Mouse (Mus musculus): ENCODE data around the gene Olfr790. TPM values are rescaled to one million over a fixed set of nuclear protein-coding genes. Genes with fewer than 3 reads are reported as not detected.

Olfr790 gene
- polyA plus RNA-seq (2014; fragmentation: Nextera tagmentation; extraction: Ambion mirVana), result not detected in 2 replicates

DNA sequence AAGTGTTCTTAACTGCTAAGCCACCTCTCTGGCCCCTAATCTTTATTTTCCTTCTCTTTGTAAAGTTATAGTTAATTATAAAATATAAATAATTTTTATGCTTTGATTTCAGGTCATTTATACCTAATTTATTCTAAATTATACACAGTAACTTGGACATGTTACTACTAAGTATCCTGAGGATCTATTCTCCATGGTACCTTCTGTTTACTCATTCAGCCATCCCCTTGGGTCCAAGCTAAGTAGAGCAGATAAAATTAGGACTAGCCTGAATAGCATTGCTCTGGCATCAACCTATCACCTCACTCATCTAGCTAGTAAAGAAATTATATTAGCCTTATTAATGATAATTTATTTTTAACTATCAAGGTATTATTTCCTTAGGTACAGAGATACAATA lies at the start of gene Olfr790:
Olfr790 (plus strand) TSS at position 301 of the 400 bp plus-strand sequence.
- ATAC-seq (ENCODE audit: low FRiP score, low TSS enrichment), result no peak
- Histone ChIP-seq H3K27ac (ENCODE audit: low read depth, low read length) (no peak within 1 kb of the TSS), H3K4me2 (replicated peaks; ENCODE audit: low read depth, low read length) (no peak within 1 kb of the TSS), H3K4me1 (ENCODE audit: control insufficient read depth, insufficient read depth, low read length) (no peaks in the 10 kb centered on the region), H3K9me3 (ENCODE audit: control insufficient read depth, low read length) (no peaks in the 10 kb centered on the region), H3K27me3 (ENCODE audit: control insufficient read depth, insufficient read depth, low read length) (no peaks in the 10 kb centered on the region), H3K36me3 (ENCODE audit: control insufficient read depth, insufficient read depth, low read length) (no peaks in the 10 kb centered on the region), H3K9ac (ENCODE audit: low read depth, low read length) (no peak within 1 kb of the TSS), H3K4me3 (ENCODE audit: low read length) (no peak within 1 kb of the TSS)

GRCm38 (mm10) chr10:129461562-129461961 lies 36.7 kb upstream of the Olfr790 start, which contains the start of gene Olfr787:
Gene Olfr787 (plus strand): TSS chr10:129461862.
- no peak within 1 kb of the TSS for H3K4me3 ChIP-seq (ENCODE audit: low read length)
- 83% methylated on average over 3 of the region's 3 CpGs for WGBS
- no peak for ATAC-seq (ENCODE audit: low FRiP score, low TSS enrichment)
- no peaks in the 10 kb centered on the region for H3K9me3 ChIP-seq (ENCODE audit: control insufficient read depth, low read length)
- no peak within 1 kb of the TSS for H3K27ac ChIP-seq (ENCODE audit: low read depth, low read length)
- no peaks in the 10 kb centered on the region for H3K4me1 ChIP-seq (ENCODE audit: control insufficient read depth, insufficient read depth, low read length)
- H3K36me3 ChIP-seq (ENCODE audit: control insufficient read depth, insufficient read depth, low read length), result no peaks in the 10 kb centered on the region
- H3K9ac ChIP-seq (ENCODE audit: low read depth, low read length), result no peak within 1 kb of the TSS
- no peaks in the 10 kb centered on the region for H3K27me3 ChIP-seq (ENCODE audit: control insufficient read depth, insufficient read depth, low read length)
- H3K4me2 ChIP-seq (replicated peaks; ENCODE audit: low read depth, low read length), result no peak within 1 kb of the TSS

- H3K9ac ChIP-seq (ENCODE audit: low read depth, low read length), result no peak within 1 kb of the TSS
- ATAC-seq (ENCODE audit: low FRiP score, low TSS enrichment), result no peak
- no peak within 1 kb of the TSS for H3K4me3 ChIP-seq (ENCODE audit: low read length)
- H3K9me3 ChIP-seq (ENCODE audit: control insufficient read depth, low read length), result no peaks in the 10 kb centered on the region
- H3K27ac ChIP-seq (ENCODE audit: low read depth, low read length), result no peak within 1 kb of the TSS
- no peak within 1 kb of the TSS for H3K4me2 ChIP-seq (replicated peaks; ENCODE audit: low read depth, low read length)
- no peaks in the 10 kb centered on the region for H3K36me3 ChIP-seq (ENCODE audit: control insufficient read depth, insufficient read depth, low read length)
- H3K4me1 ChIP-seq (ENCODE audit: control insufficient read depth, insufficient read depth, low read length), result no peaks in the 10 kb centered on the region
- no peaks in the 10 kb centered on the region for H3K27me3 ChIP-seq (ENCODE audit: control insufficient read depth, insufficient read depth, low read length)
Measured at GRCm38 (mm10) chr10:129470698-129471097, 27.6 kb upstream of the Olfr790 start, which contains the start of gene Olfr788. Gene Olfr788 (plus strand): TSS chr10:129470998.

DNA sequence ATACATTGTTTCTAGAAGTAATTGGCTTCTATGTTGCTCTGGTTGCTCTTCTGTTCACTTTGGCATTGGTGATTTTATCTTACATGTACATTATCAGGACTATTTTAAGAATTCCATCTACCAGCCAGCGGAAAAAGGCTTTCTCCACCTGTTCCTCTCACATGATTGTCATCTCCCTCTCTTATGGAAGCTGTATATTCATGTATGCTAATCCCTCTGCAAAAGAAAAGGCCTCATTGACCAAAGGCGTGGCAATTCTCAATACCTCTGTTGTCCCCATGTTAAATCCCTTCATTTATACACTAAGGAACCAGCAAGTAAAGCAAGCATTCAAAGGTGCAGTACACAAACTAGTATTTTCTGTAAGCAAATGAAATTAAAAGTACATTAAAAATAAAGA lies 25.0 kb upstream of the Olfr790 start:
- H3K9ac ChIP-seq (ENCODE audit: low read depth, low read length), result no peak overlapping the region
- no peak overlapping the region for H3K27ac ChIP-seq (ENCODE audit: low read depth, low read length)
- H3K4me1 ChIP-seq (ENCODE audit: control insufficient read depth, insufficient read depth, low read length), result no peaks in the 10 kb centered on the region
- H3K4me2 ChIP-seq (replicated peaks; ENCODE audit: low read depth, low read length), result no peak overlapping the region
- no peak for ATAC-seq (ENCODE audit: low FRiP score, low TSS enrichment)
- H3K27me3 ChIP-seq (ENCODE audit: control insufficient read depth, insufficient read depth, low read length), result no peaks in the 10 kb centered on the region
- H3K36me3 ChIP-seq (ENCODE audit: control insufficient read depth, insufficient read depth, low read length), result no peaks in the 10 kb centered on the region
- 71% methylated on average over 2 of the region's 2 CpGs for WGBS
- H3K4me3 ChIP-seq (ENCODE audit: low read length), result no peak overlapping the region
- no peaks in the 10 kb centered on the region for H3K9me3 ChIP-seq (ENCODE audit: control insufficient read depth, low read length)

GRCm38 (mm10) chr10:129473723-129474122 lies 24.6 kb upstream of the Olfr790 start:
- Histone ChIP-seq H3K36me3 (ENCODE audit: control insufficient read depth, insufficient read depth, low read length) (no peaks in the 10 kb centered on the region), H3K9ac (ENCODE audit: low read depth, low read length) (no peak overlapping the region), H3K4me3 (ENCODE audit: low read length) (no peak overlapping the region), H3K4me1 (ENCODE audit: control insufficient read depth, insufficient read depth, low read length) (no peaks in the 10 kb centered on the region), H3K27me3 (ENCODE audit: control insufficient read depth, insufficient read depth, low read length) (no peaks in the 10 kb centered on the region), H3K4me2 (replicated peaks; ENCODE audit: low read depth, low read length) (no peak overlapping the region), H3K27ac (ENCODE audit: low read depth, low read length) (no peak overlapping the region), H3K9me3 (ENCODE audit: control insufficient read depth, low read length) (no peaks in the 10 kb centered on the region)
- ATAC-seq (ENCODE audit: low FRiP score, low TSS enrichment), result no peak

DNA sequence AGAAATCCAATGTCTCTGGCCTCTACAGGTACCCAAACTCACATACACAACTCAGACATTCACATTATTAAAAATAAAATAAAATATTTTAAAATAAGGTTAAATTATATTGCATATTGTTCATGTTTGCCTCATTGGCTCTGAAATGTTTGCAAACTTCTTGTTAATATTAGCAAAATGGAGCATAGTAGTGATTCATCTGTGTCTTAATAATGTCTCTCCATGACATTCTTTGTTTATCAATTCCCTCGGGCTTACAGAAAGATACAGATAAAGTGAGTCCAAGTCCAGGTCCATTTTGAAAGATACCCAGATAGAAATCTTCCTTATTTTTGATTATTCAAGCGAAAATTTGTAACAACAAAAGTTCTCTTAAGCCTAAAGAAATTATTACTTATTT lies 13.8 kb upstream of the Olfr790 start, which contains the start of gene Olfr789:
Olfr789 (plus strand) TSS at position 301 of the 400 bp plus-strand sequence.
- no peak for ATAC-seq (ENCODE audit: low FRiP score, low TSS enrichment)
- H3K4me2 ChIP-seq (replicated peaks; ENCODE audit: low read depth, low read length), result no peak within 1 kb of the TSS
- no peaks in the 10 kb centered on the region for H3K27me3 ChIP-seq (ENCODE audit: control insufficient read depth, insufficient read depth, low read length)
- no peaks in the 10 kb centered on the region for H3K36me3 ChIP-seq (ENCODE audit: control insufficient read depth, insufficient read depth, low read length)
- WGBS, result 66% methylated on average over 2 of the region's 2 CpGs
- H3K9me3 ChIP-seq (ENCODE audit: control insufficient read depth, low read length), result no peaks in the 10 kb centered on the region
- H3K4me1 ChIP-seq (ENCODE audit: control insufficient read depth, insufficient read depth, low read length), result no peaks in the 10 kb centered on the region
- no peak within 1 kb of the TSS for H3K27ac ChIP-seq (ENCODE audit: low read depth, low read length)
- no peak within 1 kb of the TSS for H3K4me3 ChIP-seq (ENCODE audit: low read length)
- no peak within 1 kb of the TSS for H3K9ac ChIP-seq (ENCODE audit: low read depth, low read length)

- Histone ChIP-seq H3K27ac (ENCODE audit: low read depth, low read length) (no peak overlapping the region), H3K36me3 (ENCODE audit: control insufficient read depth, insufficient read depth, low read length) (no peaks in the 10 kb centered on the region), H3K4me3 (ENCODE audit: low read length) (no peak overlapping the region), H3K27me3 (ENCODE audit: control insufficient read depth, insufficient read depth, low read length) (no peaks in the 10 kb centered on the region), H3K4me2 (replicated peaks; ENCODE audit: low read depth, low read length) (no peak overlapping the region), H3K9ac (ENCODE audit: low read depth, low read length) (no peak overlapping the region), H3K9me3 (ENCODE audit: control insufficient read depth, low read length) (no peaks in the 10 kb centered on the region), H3K4me1 (ENCODE audit: control insufficient read depth, insufficient read depth, low read length) (no peaks in the 10 kb centered on the region)
- ATAC-seq (ENCODE audit: low FRiP score, low TSS enrichment), result no peak
- WGBS, result 83% methylated on average over 2 of the region's 2 CpGs
Measured at GRCm38 (mm10) chr10:129490101-129490500, 8.2 kb upstream of the Olfr790 start.

- no peak for ATAC-seq (ENCODE audit: low FRiP score, low TSS enrichment)
- Histone ChIP-seq H3K27me3 (ENCODE audit: control insufficient read depth, insufficient read depth, low read length) (no peaks in the 10 kb centered on the region), H3K9me3 (ENCODE audit: control insufficient read depth, low read length) (no peaks in the 10 kb centered on the region), H3K4me3 (ENCODE audit: low read length) (no peak within 1 kb of the TSS), H3K27ac (ENCODE audit: low read depth, low read length) (no peak within 1 kb of the TSS), H3K36me3 (ENCODE audit: control insufficient read depth, insufficient read depth, low read length) (no peaks in the 10 kb centered on the region), H3K4me1 (ENCODE audit: control insufficient read depth, insufficient read depth, low read length) (no peaks in the 10 kb centered on the region), H3K4me2 (replicated peaks; ENCODE audit: low read depth, low read length) (no peak within 1 kb of the TSS), H3K9ac (ENCODE audit: low read depth, low read length) (no peak within 1 kb of the TSS)
- WGBS, result 73% methylated on average over 3 of the region's 3 CpGs
Measured at GRCm38 (mm10) chr10:129521492-129521891, 23.2 kb downstream of the Olfr790 start, which contains the start of gene Olfr791. Gene Olfr791 (plus strand): TSS chr10:129521792.

- Histone ChIP-seq H3K4me2 (replicated peaks; ENCODE audit: low read depth, low read length) (no peak within 1 kb of the TSS), H3K27ac (ENCODE audit: low read depth, low read length) (no peak within 1 kb of the TSS), H3K9ac (ENCODE audit: low read depth, low read length) (no peak within 1 kb of the TSS), H3K27me3 (ENCODE audit: control insufficient read depth, insufficient read depth, low read length) (no peaks in the 10 kb centered on the region), H3K4me3 (ENCODE audit: low read length) (no peak within 1 kb of the TSS), H3K4me1 (ENCODE audit: control insufficient read depth, insufficient read depth, low read length) (no peaks in the 10 kb centered on the region), H3K9me3 (ENCODE audit: control insufficient read depth, low read length) (peaks cover 3% of the 10 kb centered on the region; the same call in 1 of the 2 replicates), H3K36me3 (ENCODE audit: control insufficient read depth, insufficient read depth, low read length) (no peaks in the 10 kb centered on the region)
- ATAC-seq (ENCODE audit: low FRiP score, low TSS enrichment), result no peak
- 92% methylated on average over 1 of the region's 1 CpGs for WGBS
Measured at GRCm38 (mm10) chr10:129538862-129539261, 40.6 kb downstream of the Olfr790 start, which contains the start of gene Olfr792. Gene Olfr792 (plus strand): TSS chr10:129539162.

Measured in kidney, embryonic 14.5 days (tissue).